Mouse (Mus musculus): ENCODE data around the gene Ppm1l.

Gene Ppm1l

GRCm38 (mm10) chr3:69340486-69340885 is 23.8 kb downstream of the Ppm1l start:
- DNase-seq = no peak

- no peak for DNase-seq
Measured at GRCm38 (mm10) chr3:69340971-69341370, 24.3 kb downstream of the Ppm1l start.

- no peak for DNase-seq
Measured at GRCm38 (mm10) chr3:69341514-69341913, 24.9 kb downstream of the Ppm1l start.

DNA sequence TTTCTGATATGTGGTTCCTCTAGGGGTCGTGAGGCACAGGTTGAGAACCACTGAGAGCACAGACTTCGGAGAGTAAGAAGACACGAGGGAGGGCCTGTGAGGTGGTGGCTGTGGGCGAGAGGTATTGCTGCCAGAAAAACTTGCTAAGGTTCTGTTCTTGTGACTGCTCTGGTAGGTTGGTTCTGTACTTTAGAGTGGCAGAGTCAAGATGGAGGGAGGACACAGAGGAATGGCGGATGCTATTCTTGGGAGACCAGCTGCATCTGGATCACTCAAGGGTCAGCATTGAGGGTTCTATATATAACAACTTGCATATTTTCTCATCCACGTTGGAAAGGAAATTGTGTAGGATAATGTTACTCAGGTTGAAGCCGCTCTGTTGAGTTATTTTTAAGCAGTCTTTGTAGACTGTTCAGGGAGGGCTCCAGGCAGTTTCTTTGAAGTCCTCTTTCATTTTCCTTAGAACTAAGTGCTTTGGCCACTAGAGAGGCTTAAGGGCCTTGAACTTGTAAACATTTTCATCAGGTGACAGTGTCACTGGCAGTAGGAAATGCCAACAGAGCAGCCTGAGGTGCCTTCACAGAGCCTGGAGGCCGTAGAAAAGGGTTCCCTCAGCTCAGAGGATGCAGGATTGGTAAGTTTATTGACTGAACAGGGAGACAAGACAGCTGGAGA is 25.7 kb downstream of the Ppm1l start:
- DNase-seq = no peak

GRCm38 (mm10) chr3:69343124-69343523 is 26.5 kb downstream of the Ppm1l start:
- DNase-seq = no peak

GRCm38 (mm10) chr3:69346514-69346913 is 29.9 kb downstream of the Ppm1l start:
- DNase-seq = no peak

DNA sequence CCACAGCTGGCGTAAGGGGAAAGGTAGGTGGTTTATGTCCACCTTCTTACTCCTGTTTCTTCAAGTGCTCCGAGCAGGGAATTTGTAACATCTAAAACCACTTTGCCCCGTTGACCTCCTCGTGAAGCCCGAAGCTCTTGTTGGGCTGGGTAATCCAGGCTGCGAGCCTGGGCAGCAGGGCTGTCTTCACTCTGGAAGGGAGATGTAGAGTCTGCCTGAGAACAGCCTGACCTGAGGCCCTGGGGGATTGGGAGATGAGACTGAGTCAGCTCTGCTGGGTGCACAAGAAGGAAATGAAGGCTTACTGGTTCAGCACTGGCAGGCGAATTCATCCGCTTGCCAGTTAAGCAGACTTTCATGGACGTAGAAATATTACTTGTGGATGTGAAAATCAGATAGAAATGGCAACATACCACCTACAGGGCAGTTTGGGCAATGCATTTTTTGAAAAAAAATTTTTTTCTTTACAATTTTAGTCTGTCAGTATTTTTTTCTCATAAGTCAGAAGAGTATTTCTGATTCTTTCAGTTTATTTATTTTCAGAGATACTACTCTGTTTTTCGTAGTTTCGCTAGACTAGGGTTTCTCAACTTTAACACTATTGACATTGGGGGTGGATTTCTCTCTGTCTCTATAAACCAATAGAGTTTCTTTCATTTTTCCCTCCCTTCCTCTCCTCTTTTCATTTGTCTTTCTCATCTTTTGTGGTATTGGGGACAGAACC is 31.7 kb downstream of the Ppm1l start:
- DNase-seq = no peak

DNA sequence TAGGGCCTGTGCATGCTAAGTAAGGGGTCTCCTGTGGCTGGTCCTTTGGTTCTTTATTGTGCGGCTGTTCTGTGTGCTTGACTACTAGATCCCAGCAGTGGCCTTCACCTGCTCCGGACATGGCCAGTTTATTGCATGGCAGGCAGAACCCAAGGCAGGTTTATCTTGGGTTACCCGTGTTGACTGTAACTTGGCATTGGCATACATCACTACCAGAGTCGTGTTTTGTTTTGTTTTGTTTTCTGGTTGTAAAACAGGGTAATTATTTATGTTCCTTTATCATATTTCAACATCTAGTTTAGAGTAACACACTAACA is 32.2 kb downstream of the Ppm1l start:
- no peak for DNase-seq

DNA sequence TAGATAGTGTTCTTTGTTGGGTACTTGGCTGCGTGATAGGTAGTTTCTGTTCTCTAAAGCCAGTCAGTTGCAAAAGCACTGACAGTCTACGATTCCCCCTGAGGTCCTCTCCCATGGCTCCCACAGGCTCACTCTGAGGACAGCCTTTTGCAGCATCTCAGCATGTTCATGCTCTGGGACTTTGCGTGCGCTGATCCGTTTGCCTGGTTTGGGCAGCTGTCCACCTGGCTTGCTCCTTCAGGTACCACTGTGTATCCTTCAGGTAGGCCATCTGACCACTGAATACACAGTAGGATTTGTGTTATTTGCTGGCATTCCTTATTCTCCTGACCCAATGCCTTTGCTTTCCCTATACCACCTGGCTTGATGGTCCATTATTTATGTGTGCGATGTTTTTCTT is 33.3 kb downstream of the Ppm1l start:
- DNase-seq = no peak

GRCm38 (mm10) chr3:69352194-69352593 is 35.5 kb downstream of the Ppm1l start:
- no peak for DNase-seq

DNA sequence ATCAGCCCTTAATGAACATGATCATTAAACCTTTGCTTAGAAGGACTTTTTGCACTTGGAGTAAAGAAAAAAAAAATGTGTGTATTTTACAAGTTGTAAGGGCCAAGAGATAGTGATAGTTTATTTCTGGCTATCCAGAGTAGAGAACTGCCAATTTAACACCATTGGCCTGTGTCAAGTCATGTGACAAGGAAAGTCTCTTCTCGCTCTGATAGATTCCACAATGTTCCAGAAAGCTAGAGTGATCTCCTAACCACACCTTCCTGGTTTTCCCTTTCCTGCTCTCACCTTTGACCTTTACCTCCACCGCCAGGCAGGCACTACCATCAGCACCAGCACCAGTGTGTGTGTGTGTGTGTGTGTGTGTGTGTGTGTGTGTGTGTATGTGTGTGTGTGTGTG is 38.0 kb downstream of the Ppm1l start:
- DNase-seq = no peak

DNA sequence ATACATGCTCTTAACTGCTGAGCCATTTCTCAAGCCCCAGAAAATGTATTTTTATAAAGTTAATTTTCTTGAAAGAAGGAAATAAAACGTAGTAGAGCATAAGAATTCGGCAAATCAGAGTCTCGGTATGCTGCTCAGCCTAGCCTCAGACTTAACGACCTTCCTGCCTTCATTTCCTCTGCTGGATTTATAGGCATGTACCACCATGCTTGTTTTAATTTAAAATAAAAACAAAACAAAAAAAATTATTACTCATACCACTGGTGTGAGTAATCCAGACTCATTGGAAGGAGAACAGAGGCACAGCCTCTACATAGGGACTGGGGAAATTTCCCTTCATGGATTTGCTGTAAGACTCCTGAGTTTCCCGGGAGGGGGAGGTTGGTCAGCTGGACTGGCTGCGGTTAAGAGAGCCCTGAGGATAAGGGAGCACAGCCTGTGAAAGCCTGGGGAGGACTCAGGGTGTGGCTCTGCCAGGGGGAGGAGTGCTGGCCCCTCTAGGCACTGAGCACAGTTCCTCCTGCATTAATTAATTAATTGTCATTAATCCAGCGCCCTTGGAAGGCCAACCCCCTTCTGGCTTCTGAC is 39.5 kb downstream of the Ppm1l start:
- DNase-seq = no peak

- no peak for DNase-seq
Measured at GRCm38 (mm10) chr3:69356781-69357180, 40.1 kb downstream of the Ppm1l start.

DNA sequence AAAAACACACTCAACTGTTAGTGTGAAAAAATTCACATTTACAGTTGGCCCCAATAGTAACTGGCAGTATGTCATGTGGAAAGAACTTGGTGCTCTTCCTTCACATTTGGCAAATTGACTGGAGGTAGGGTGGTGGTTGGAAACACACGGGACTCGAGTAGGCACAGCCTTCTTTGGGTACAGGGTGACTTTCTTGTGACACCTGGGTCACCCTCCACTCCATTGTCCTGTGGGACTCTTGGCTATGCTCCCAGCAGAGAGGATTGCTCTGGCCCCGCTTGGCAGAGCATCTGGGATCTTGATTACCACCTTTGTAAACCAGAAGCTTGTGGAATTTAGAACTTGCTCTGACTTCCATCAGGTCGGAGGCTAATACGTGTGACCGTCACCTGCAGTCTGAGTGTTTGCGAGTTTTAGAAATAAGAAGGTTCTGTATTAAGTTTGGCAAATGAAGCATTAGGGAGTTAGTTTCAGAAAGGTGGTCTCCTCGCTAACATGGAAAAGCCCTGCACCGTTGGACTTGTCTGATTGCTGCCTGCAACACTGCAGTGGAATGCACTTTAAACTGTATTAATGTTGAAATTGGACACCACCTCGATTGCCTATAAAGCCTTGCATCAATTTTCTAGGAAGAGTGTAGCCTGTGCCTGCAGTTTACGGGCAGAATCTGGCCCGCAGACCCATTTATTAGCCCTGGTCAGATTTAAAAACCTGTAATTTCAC is 41.4 kb downstream of the Ppm1l start:
- no peak for DNase-seq

DNA sequence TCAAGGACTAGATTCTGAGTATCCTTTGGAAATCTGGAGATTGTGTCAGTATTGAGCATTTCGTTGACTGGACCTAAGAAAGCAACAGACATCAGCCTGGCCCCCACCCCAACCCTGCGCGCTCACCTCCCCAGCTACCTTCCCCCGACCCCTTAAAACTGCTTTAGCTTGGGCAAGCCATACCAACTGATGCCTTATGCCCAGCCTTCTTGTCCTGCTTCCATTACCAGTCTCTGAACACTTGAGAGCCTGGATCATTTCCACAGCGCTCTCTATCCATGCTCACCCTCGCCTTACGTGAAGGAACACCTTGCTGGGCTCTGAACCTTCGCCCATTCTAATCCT is 41.9 kb downstream of the Ppm1l start:
- DNase-seq = no peak

- no peak for DNase-seq
Measured at GRCm38 (mm10) chr3:69360263-69360895, 43.7 kb downstream of the Ppm1l start.

- DNase-seq = no peak
Measured at GRCm38 (mm10) chr3:69361487-69362349, 45.1 kb downstream of the Ppm1l start.

GRCm38 (mm10) chr3:69362350-69362790 is 45.7 kb downstream of the Ppm1l start:
- no peak for DNase-seq

GRCm38 (mm10) chr3:69362906-69363305 is 46.2 kb downstream of the Ppm1l start:
- no peak for DNase-seq

- peak in 1 of 2 experiments; percentile 10 for DNase-seq
Measured at GRCm38 (mm10) chr3:69364151-69364550, 47.5 kb downstream of the Ppm1l start.

GRCm38 (mm10) chr3:69367916-69368315 is 51.3 kb downstream of the Ppm1l start:
- DNase-seq = no peak

DNA sequence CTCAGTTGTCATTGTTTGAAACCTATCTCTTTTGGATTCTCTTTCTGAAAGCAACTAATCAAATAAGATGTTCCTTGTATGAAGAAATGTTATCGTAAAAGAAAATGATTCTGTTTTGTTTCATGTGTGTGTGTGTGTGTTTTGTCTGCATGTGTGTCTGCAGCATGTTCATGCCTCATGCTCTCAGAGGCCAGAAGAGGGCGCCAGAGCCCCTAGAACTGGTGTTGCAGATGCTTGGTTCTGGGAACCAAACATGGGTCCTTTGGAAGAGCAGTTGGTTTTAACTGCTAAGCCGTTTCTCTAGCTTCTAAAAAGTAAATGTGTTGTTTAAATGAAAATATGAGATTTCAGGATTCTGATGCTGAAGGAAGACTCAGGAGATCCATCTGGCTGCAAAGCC is 56.1 kb downstream of the Ppm1l start:
- DNase-seq = no peak
